Mouse (Mus musculus): ENCODE measurements at regions not wholly inside any gene's neighbourhood (a gene's known extent, or its start where the extent isn't known, plus 50 kb on each side); places are given as distances from the start of the nearest gene placed in this dataset.

- DNase-seq (ENCODE audit: inconsistent ontology term), result no peak
These were observed 140.9 kb downstream of the Nrip1 start for GRCm38 (mm10) chr16:76232680-76233079.

- DNase-seq (ENCODE audit: inconsistent ontology term), result no peak
These were observed 141.5 kb downstream of the Nrip1 start for GRCm38 (mm10) chr16:76232174-76232573.

GRCm38 (mm10) chr16:76230516-76231302 lies 142.9 kb downstream of the Nrip1 start:
- DNase-seq (ENCODE audit: inconsistent ontology term), result no peak

- no peak for DNase-seq (ENCODE audit: inconsistent ontology term)
These were observed 145.2 kb downstream of the Nrip1 start for GRCm38 (mm10) chr16:76228451-76228850.

GRCm38 (mm10) chr16:76226446-76226845 lies 147.2 kb downstream of the Nrip1 start:
- DNase-seq (ENCODE audit: inconsistent ontology term), result no peak

GRCm38 (mm10) chr16:76225587-76226226 lies 147.9 kb downstream of the Nrip1 start:
- peak; percentile 17 for DNase-seq (ENCODE audit: inconsistent ontology term)

- peak; percentile 35 for DNase-seq (ENCODE audit: inconsistent ontology term)
These were observed 148.6 kb downstream of the Nrip1 start for GRCm38 (mm10) chr16:76224901-76225586.

GRCm38 (mm10) chr16:76223716-76224115 lies 149.9 kb downstream of the Nrip1 start:
- no peak for DNase-seq (ENCODE audit: inconsistent ontology term)

- DNase-seq (ENCODE audit: inconsistent ontology term), result no peak
These were observed 150.7 kb downstream of the Nrip1 start for GRCm38 (mm10) chr16:76222960-76223359.

- no peak for DNase-seq (ENCODE audit: inconsistent ontology term)
These were observed 153.2 kb downstream of the Nrip1 start for GRCm38 (mm10) chr16:76220466-76220865.

GRCm38 (mm10) chr16:76219233-76219632 lies 154.4 kb downstream of the Nrip1 start:
- DNase-seq (ENCODE audit: inconsistent ontology term), result no peak

- no peak for DNase-seq (ENCODE audit: inconsistent ontology term)
These were observed 155.1 kb downstream of the Nrip1 start for GRCm38 (mm10) chr16:76218310-76219170.

- DNase-seq (ENCODE audit: inconsistent ontology term), result peak; percentile 51
These were observed 157.4 kb downstream of the Nrip1 start for GRCm38 (mm10) chr16:76216184-76216583.

- DNase-seq (ENCODE audit: inconsistent ontology term), result no peak
These were observed 158.1 kb downstream of the Nrip1 start for GRCm38 (mm10) chr16:76215558-76215957.

- DNase-seq (ENCODE audit: inconsistent ontology term), result peak; percentile 14
These were observed 171.7 kb downstream of the Nrip1 start for GRCm38 (mm10) chr16:76201773-76202571.

GRCm38 (mm10) chr16:76200801-76201728 lies 172.6 kb downstream of the Nrip1 start:
- DNase-seq (ENCODE audit: inconsistent ontology term), result no peak

- DNase-seq (ENCODE audit: inconsistent ontology term), result no peak
These were observed 173.4 kb downstream of the Nrip1 start for GRCm38 (mm10) chr16:76200268-76200667.

GRCm38 (mm10) chr16:76199006-76199405 lies 174.6 kb downstream of the Nrip1 start:
- no peak for DNase-seq (ENCODE audit: inconsistent ontology term)

GRCm38 (mm10) chr16:76194291-76194690 lies 172.2 kb upstream of the Samsn1 start:
- DNase-seq (ENCODE audit: inconsistent ontology term), result no peak

GRCm38 (mm10) chr16:76191135-76191534 lies 169.1 kb upstream of the Samsn1 start:
- no peak for DNase-seq (ENCODE audit: inconsistent ontology term)

All from Muller cell, postnatal 12 days (primary cell).